Mouse (Mus musculus): ENCODE measurements around the gene Map7d1. TPM values are rescaled to one million over a fixed set of nuclear protein-coding genes. Genes with fewer than 3 reads are reported as not detected.

The Map7d1 gene
- polyA plus RNA-seq, 1 experiment, result 6.0 TPM

DNA sequence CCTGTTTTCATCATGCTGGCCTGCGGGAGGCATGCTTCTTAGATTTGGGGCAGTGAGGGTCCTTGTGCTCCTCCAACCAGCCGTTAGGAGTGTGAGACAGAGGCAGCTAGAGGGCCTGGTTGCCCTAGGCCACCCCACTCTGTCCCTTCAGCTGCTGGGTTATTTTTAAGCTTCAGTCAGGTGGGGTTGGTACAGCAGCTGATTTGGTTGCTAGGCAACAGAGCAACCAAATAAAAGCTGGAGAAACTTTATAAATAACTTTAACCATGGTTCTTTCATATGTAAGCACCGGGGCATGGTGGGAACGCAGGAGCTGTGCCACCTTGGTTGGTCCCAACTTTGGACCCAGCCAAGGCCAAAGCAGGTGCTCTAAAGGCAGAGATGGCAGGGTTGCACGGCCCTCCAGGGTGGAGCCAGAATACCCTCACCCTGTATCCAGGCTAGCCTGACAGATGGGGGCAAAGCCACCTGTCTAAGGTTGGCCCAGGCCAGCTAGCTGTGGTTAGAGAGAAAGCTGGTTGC lies 18.4 kb downstream of the Map7d1 start:
- TF ChIP-seq CTCF (IDR thresholded peaks at IDR 0.05; ENCODE audit: control insufficient read depth, insufficient read depth, insufficient replicate concordance, low read depth, low read length) (no peak), POLR2A (IDR thresholded peaks at IDR 0.05; ENCODE audit: control insufficient read depth, low read depth, low read length) (no peak)
- peaks cover 5% of the 10 kb centered on the region for H3K36me3 ChIP-seq (ENCODE audit: control insufficient read depth, insufficient read depth, low read length)

DNA sequence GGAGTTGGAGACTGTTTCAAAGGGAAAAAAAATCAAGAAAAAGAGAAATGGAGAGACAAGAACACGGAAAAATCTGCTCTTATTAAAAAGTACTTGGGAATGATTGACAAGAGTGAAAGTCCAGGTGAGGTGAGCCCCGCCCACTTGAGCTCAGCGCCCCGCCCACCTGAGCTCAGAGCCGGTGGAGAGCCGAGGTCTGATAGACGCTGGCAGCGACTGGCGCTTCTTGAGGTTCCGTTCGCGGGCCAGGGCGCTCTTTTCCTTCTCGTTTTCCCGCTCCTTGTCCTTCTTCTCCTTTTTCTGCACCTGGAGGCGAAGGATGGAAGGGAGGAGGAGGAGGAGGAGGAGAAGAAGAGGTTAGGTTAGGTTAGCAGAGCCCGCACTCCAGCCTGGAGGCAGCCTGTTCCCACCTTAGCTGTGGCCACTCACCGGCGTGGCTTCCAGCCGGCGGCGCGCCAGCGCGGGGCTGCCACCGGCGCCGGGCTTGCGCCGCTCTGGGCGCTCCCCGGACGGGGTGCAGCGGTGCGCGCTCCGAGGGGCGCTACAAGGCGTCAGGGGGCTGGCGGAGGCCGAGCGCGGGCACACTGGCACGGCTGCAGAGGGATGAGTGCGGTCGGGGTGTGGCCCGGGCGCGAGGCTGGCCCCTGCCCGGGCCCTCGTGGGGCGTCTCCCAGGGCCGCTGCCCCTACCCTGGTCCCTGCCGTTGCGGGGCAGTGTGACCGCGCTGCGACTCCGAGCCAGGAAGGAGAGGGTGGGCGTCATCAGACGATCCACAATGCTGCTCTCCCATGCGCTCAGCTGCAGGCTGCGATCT lies 19.5 kb downstream of the Map7d1 start:
- Histone ChIP-seq H3K4me1 (ENCODE audit: control insufficient read depth, insufficient read depth, low read length) (peaks cover 8% of the 10 kb centered on the region), H3K4me3 (ENCODE audit: control insufficient read depth, low read depth, low read length) (peak overlapping the region; percentile 52), H3K27me3 (ENCODE audit: control insufficient read depth, insufficient read depth, low read length) (no peaks in the 10 kb centered on the region), H3K27ac (ENCODE audit: control insufficient read depth, insufficient read depth, low read depth, low read length) (no peak overlapping the region), H3K36me3 (ENCODE audit: control insufficient read depth, insufficient read depth, low read length) (peaks cover 5% of the 10 kb centered on the region)
- TF ChIP-seq CTCF (IDR thresholded peaks at IDR 0.05; ENCODE audit: control insufficient read depth, insufficient read depth, insufficient replicate concordance, low read depth, low read length) (no peak), POLR2A (IDR thresholded peaks at IDR 0.05; ENCODE audit: control insufficient read depth, low read depth, low read length) (no peak)

More for the DNA sequence above, 18.4 kb downstream of the Map7d1 start:
- H3K27ac ChIP-seq (ENCODE audit: control insufficient read depth, insufficient read depth, low read depth, low read length), result no peak overlapping the region
- H3K27me3 ChIP-seq (ENCODE audit: control insufficient read depth, insufficient read depth, low read length), result no peaks in the 10 kb centered on the region
- peaks cover 8% of the 10 kb centered on the region for H3K4me1 ChIP-seq (ENCODE audit: control insufficient read depth, insufficient read depth, low read length)
- H3K4me3 ChIP-seq (ENCODE audit: control insufficient read depth, low read depth, low read length), result no peak overlapping the region

- Histone ChIP-seq H3K4me3 (ENCODE audit: control insufficient read depth, low read depth, low read length) (no peak overlapping the region), H3K27ac (ENCODE audit: control insufficient read depth, insufficient read depth, low read depth, low read length) (no peak overlapping the region), H3K36me3 (ENCODE audit: control insufficient read depth, insufficient read depth, low read length) (peaks cover 5% of the 10 kb centered on the region), H3K27me3 (ENCODE audit: control insufficient read depth, insufficient read depth, low read length) (no peaks in the 10 kb centered on the region), H3K4me1 (ENCODE audit: control insufficient read depth, insufficient read depth, low read length) (peaks cover 8% of the 10 kb centered on the region)
- no peak for TF ChIP-seq POLR2A (IDR thresholded peaks at IDR 0.05; ENCODE audit: control insufficient read depth, low read depth, low read length)
- TF ChIP-seq CTCF (IDR thresholded peaks at IDR 0.05; ENCODE audit: control insufficient read depth, insufficient read depth, insufficient replicate concordance, low read depth, low read length), result no peak
Observed at GRCm38 (mm10) chr4:126235191-126235590, 21.0 kb downstream of the Map7d1 start.

- no peak overlapping the region for H3K27ac ChIP-seq (ENCODE audit: control insufficient read depth, insufficient read depth, low read depth, low read length)
- no peaks in the 10 kb centered on the region for H3K27me3 ChIP-seq (ENCODE audit: control insufficient read depth, insufficient read depth, low read length)
- TF ChIP-seq POLR2A (IDR thresholded peaks at IDR 0.05; ENCODE audit: control insufficient read depth, low read depth, low read length) (no peak), CTCF (IDR thresholded peaks at IDR 0.05; ENCODE audit: control insufficient read depth, insufficient read depth, insufficient replicate concordance, low read depth, low read length) (no peak)
- H3K4me1 ChIP-seq (ENCODE audit: control insufficient read depth, insufficient read depth, low read length), result peaks cover 8% of the 10 kb centered on the region
- no peak overlapping the region for H3K4me3 ChIP-seq (ENCODE audit: control insufficient read depth, low read depth, low read length)
- H3K36me3 ChIP-seq (ENCODE audit: control insufficient read depth, insufficient read depth, low read length), result peaks cover 5% of the 10 kb centered on the region
Observed at GRCm38 (mm10) chr4:126234496-126235175, 21.5 kb downstream of the Map7d1 start.

- Histone ChIP-seq H3K36me3 (ENCODE audit: control insufficient read depth, insufficient read depth, low read length) (peaks cover 5% of the 10 kb centered on the region), H3K27ac (ENCODE audit: control insufficient read depth, insufficient read depth, low read depth, low read length) (no peak overlapping the region), H3K4me3 (ENCODE audit: control insufficient read depth, low read depth, low read length) (no peak overlapping the region), H3K4me1 (ENCODE audit: control insufficient read depth, insufficient read depth, low read length) (peaks cover 8% of the 10 kb centered on the region), H3K27me3 (ENCODE audit: control insufficient read depth, insufficient read depth, low read length) (no peaks in the 10 kb centered on the region)
- TF ChIP-seq CTCF (IDR thresholded peaks at IDR 0.05; ENCODE audit: control insufficient read depth, insufficient read depth, insufficient replicate concordance, low read depth, low read length), result no peak
- no peak for TF ChIP-seq POLR2A (IDR thresholded peaks at IDR 0.05; ENCODE audit: control insufficient read depth, low read depth, low read length)
Observed at GRCm38 (mm10) chr4:126233676-126234308, 22.4 kb downstream of the Map7d1 start.

DNA sequence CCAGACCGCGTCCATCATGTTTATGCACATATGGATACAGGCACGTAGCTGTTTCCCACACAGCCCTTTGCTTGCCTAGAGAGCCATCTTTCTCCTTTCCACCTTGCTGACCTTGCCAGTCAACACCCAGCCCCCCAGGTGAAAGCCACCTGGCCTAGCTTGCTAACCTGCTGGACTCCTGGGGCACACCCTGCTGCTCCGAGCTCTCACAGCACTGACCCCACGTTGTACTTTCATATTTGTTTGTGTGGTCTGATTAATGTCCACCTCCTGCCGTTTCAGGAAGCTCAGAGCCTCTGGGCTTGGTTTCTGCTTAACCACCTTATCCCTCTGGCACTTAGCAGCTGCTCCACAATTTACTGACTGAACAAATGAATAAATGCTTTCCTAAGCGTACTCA lies 26.2 kb downstream of the Map7d1 start:
- no peaks in the 10 kb centered on the region for H3K27me3 ChIP-seq (ENCODE audit: control insufficient read depth, insufficient read depth, low read length)
- TF ChIP-seq CTCF (IDR thresholded peaks at IDR 0.05; ENCODE audit: control insufficient read depth, insufficient read depth, insufficient replicate concordance, low read depth, low read length) (no peak), POLR2A (IDR thresholded peaks at IDR 0.05; ENCODE audit: control insufficient read depth, low read depth, low read length) (no peak)
- H3K4me1 ChIP-seq (ENCODE audit: control insufficient read depth, insufficient read depth, low read length), result peaks cover 6% of the 10 kb centered on the region
- no peak overlapping the region for H3K4me3 ChIP-seq (ENCODE audit: control insufficient read depth, low read depth, low read length)
- H3K36me3 ChIP-seq (ENCODE audit: control insufficient read depth, insufficient read depth, low read length), result peaks cover 5% of the 10 kb centered on the region
- H3K27ac ChIP-seq (ENCODE audit: control insufficient read depth, insufficient read depth, low read depth, low read length), result no peak overlapping the region

DNA sequence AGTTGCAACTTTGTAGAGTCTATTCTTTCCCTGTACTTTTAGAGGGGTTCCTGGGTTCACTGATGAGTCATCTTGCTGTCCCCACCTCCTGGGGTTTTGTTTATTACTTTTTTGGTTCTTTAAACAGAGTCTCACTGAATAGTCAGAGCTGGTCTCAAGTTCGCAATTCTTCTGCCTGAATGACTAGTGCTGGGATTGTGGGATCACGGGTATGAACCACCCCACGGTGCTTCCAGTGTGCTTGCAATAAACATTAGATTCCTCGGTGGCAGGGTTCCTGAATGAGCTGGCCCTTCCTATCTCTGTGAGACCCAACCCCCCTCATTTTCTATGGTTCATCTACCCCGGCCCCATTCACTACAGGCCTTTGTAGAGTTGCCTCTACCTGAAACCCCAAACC lies 28.0 kb downstream of the Map7d1 start:
- no peak overlapping the region for H3K27ac ChIP-seq (ENCODE audit: control insufficient read depth, insufficient read depth, low read depth, low read length)
- H3K36me3 ChIP-seq (ENCODE audit: control insufficient read depth, insufficient read depth, low read length), result no peaks in the 10 kb centered on the region
- no peaks in the 10 kb centered on the region for H3K27me3 ChIP-seq (ENCODE audit: control insufficient read depth, insufficient read depth, low read length)
- H3K4me3 ChIP-seq (ENCODE audit: control insufficient read depth, low read depth, low read length), result no peak overlapping the region
- no peak for TF ChIP-seq POLR2A (IDR thresholded peaks at IDR 0.05; ENCODE audit: control insufficient read depth, low read depth, low read length)
- no peak for TF ChIP-seq CTCF (IDR thresholded peaks at IDR 0.05; ENCODE audit: control insufficient read depth, insufficient read depth, insufficient replicate concordance, low read depth, low read length)
- H3K4me1 ChIP-seq (ENCODE audit: control insufficient read depth, insufficient read depth, low read length), result peaks cover 6% of the 10 kb centered on the region

Measured in testis, adult 2 months (tissue).